ENCODE assay signal across 7 mouse cellular contexts in the genomic region with DNA sequence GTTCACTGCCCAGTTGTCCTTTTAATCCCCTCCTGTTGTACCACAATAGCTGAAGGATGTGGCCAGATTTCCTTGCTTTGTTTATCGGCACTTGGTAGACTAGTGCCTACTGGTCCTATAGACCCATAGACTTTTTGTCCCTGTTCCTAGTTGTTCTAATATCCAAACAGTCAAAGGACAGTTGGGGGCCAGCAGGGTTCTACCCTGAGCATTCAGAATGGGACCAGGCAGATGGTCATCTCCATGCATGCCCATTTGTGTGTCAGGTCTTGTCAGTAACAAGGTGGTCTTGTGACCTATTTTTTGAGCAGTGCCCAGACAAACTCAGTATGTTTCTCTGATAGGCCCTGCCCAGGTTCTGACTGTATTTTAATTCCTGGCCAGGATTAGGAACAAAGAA. TPM values are rescaled to one million over a fixed set of nuclear protein-coding genes. Genes with fewer than 3 reads are reported as not detected.
A peak's percentile ranks its signal among the peaks of the same experiment; 100 is the strongest.
DNase-seq lines count a peak whose midpoint lies in the region; ATAC-seq lines count a peak whose summit lies in the region.

No protein-coding gene starts in this region.

- peak overlapping the region; percentile 96 for H3K27ac ChIP-seq in lung, embryonic 16.5 days (ENCODE audit: low read length)
- peak overlapping the region; percentile 79 for H3K27ac ChIP-seq in embryonic facial prominence, embryonic 14.5 days (replicated peaks; ENCODE audit: low read depth, low read length)
- H3K27ac ChIP-seq in limb, embryonic 11.5 days (replicated peaks; ENCODE audit: low read depth, low read length), result no peak overlapping the region
- peak overlapping the region; percentile 91 for H3K27ac ChIP-seq in stomach, embryonic 14.5 days (ENCODE audit: low read length)

- ATAC-seq in lung, embryonic 16.5 days (ENCODE audit: low read depth), result no peak
- no peak for ATAC-seq in embryonic facial prominence, embryonic 14.5 days (ENCODE audit: low read depth)
- no peak for ATAC-seq in limb, embryonic 11.5 days (ENCODE audit: insufficient number of reproducible peaks, low FRiP score, low TSS enrichment, low read depth)
- ATAC-seq in stomach, embryonic 14.5 days (ENCODE audit: insufficient number of reproducible peaks, insufficient read depth, low FRiP score, low read depth), result no peak

- no peaks in the 10 kb centered on the region for H3K9me3 ChIP-seq in lung, embryonic 16.5 days (ENCODE audit: control insufficient read depth, low read length)
- H3K9me3 ChIP-seq in embryonic facial prominence, embryonic 14.5 days (ENCODE audit: control insufficient read depth, low read length), result no peaks in the 10 kb centered on the region
- no peaks in the 10 kb centered on the region for H3K9me3 ChIP-seq in limb, embryonic 11.5 days (ENCODE audit: control insufficient read depth, low read length)
- no peaks in the 10 kb centered on the region for H3K9me3 ChIP-seq in stomach, embryonic 14.5 days (ENCODE audit: control insufficient read depth, low read depth, low read length)

- 43% methylated on average over 1 of the region's 1 CpGs for WGBS in lung, embryonic 16.5 days
- 33% methylated on average over 1 of the region's 1 CpGs for WGBS in embryonic facial prominence, embryonic 14.5 days
- WGBS in limb, embryonic 11.5 days, result 66% methylated on average over 1 of the region's 1 CpGs
- WGBS in stomach, embryonic 14.5 days, result 48% methylated on average over 1 of the region's 1 CpGs

- DNase-seq in lung, postnatal 25 days (ENCODE audit: low spot score), result no peak
- no peak for DNase-seq in embryonic facial prominence, embryonic 14.5 days (ENCODE audit: low spot score)
- no peak for DNase-seq in limb, embryonic 11.5 days (ENCODE audit: low spot score)
- DNase-seq in thymus, postnatal 10 days (ENCODE audit: low spot score in 2 of 2), result no peak
- DNase-seq in layer of hippocampus, postnatal 14 days (ENCODE audit: low spot score in 2 of 2), result no peak

- H3K27me3 ChIP-seq in lung, embryonic 16.5 days (ENCODE audit: control insufficient read depth, insufficient read depth, low read depth, low read length), result no peaks in the 10 kb centered on the region
- H3K27me3 ChIP-seq in embryonic facial prominence, embryonic 14.5 days (replicated peaks; ENCODE audit: control insufficient read depth, insufficient read depth, low read length), result no peaks in the 10 kb centered on the region
- no peaks in the 10 kb centered on the region for H3K27me3 ChIP-seq in limb, embryonic 11.5 days (ENCODE audit: control insufficient read depth, insufficient read depth, low read length)
- H3K27me3 ChIP-seq in stomach, embryonic 14.5 days (ENCODE audit: control insufficient read depth, insufficient read depth, low read length), result no peaks in the 10 kb centered on the region

- H3K4me1 ChIP-seq in lung, embryonic 16.5 days (replicated peaks; ENCODE audit: control insufficient read depth, insufficient read depth, low read length), result peaks cover 45% of the 10 kb centered on the region
- H3K4me1 ChIP-seq in embryonic facial prominence, embryonic 14.5 days (ENCODE audit: control insufficient read depth, insufficient read depth, low read length), result peaks cover 37% of the 10 kb centered on the region
- peaks cover 24% of the 10 kb centered on the region for H3K4me1 ChIP-seq in limb, embryonic 11.5 days (ENCODE audit: control insufficient read depth, insufficient read depth, low read length)
- peaks cover 37% of the 10 kb centered on the region for H3K4me1 ChIP-seq in stomach, embryonic 14.5 days (ENCODE audit: control insufficient read depth, insufficient read depth, low read length)

- H3K9ac ChIP-seq in lung, embryonic 16.5 days (ENCODE audit: low read length), result peak overlapping the region; percentile 93
- peak overlapping the region; percentile 86 for H3K9ac ChIP-seq in embryonic facial prominence, embryonic 14.5 days (ENCODE audit: low read depth, low read length)
- H3K9ac ChIP-seq in limb, embryonic 11.5 days (ENCODE audit: low read length), result peak overlapping the region; percentile 72
- H3K9ac ChIP-seq in stomach, embryonic 14.5 days (replicated peaks; ENCODE audit: low read depth, low read length), result peak overlapping the region; percentile 71

- peaks cover 15% of the 10 kb centered on the region for H3K36me3 ChIP-seq in lung, embryonic 16.5 days (ENCODE audit: control insufficient read depth, insufficient read depth, low read length)
- peaks cover 27% of the 10 kb centered on the region for H3K36me3 ChIP-seq in embryonic facial prominence, embryonic 14.5 days (ENCODE audit: control insufficient read depth, insufficient read depth, low read length)
- peaks cover 3% of the 10 kb centered on the region; the same call in 1 of the 2 replicates for H3K36me3 ChIP-seq in limb, embryonic 11.5 days (ENCODE audit: control insufficient read depth, insufficient read depth, low read length)
- H3K36me3 ChIP-seq in stomach, embryonic 14.5 days (ENCODE audit: control insufficient read depth, insufficient read depth, low read length), result peaks cover 21% of the 10 kb centered on the region

- peak overlapping the region; percentile 80 for H3K4me3 ChIP-seq in lung, embryonic 16.5 days (ENCODE audit: low read length)
- peak overlapping the region; percentile 74 for H3K4me3 ChIP-seq in embryonic facial prominence, embryonic 14.5 days (ENCODE audit: low read depth, low read length)
- H3K4me3 ChIP-seq in limb, embryonic 11.5 days (ENCODE audit: low read depth, low read length), result peak overlapping the region; percentile 51
- H3K4me3 ChIP-seq in stomach, embryonic 14.5 days (ENCODE audit: low read depth, low read length), result peak overlapping the region; percentile 71

- peak overlapping the region; percentile 81 for H3K4me2 ChIP-seq in lung, embryonic 16.5 days (ENCODE audit: low read depth, low read length)
- peak overlapping the region; percentile 84 for H3K4me2 ChIP-seq in embryonic facial prominence, embryonic 14.5 days (ENCODE audit: low read depth, low read length)
- H3K4me2 ChIP-seq in limb, embryonic 11.5 days (ENCODE audit: low read depth, severe bottlenecking), result peak overlapping the region; percentile 62
- H3K4me2 ChIP-seq in stomach, embryonic 14.5 days (replicated peaks; ENCODE audit: low read depth, low read length), result peak overlapping the region; percentile 79

RNA-seq across cellular contexts. Expression of gene Mpg, which starts 0.7 kb away (rescaled TPM):
- 35.9 and 37.9 TPM in 2 replicates for polyA plus RNA-seq in lung, embryonic 16.5 days (2015; fragmentation: Nextera tagmentation; extraction: Ambion mirVana)
- 29.7 and 34.1 TPM in 2 replicates for polyA plus RNA-seq in embryonic facial prominence, embryonic 14.5 days (2014; fragmentation: Nextera tagmentation; extraction: Ambion mirVana)
- 37.8 and 39.9 TPM in 2 replicates for polyA plus RNA-seq in limb, embryonic 11.5 days (2014; fragmentation: Nextera tagmentation; extraction: Ambion mirVana)
- 37.9 and 38.4 TPM in 2 replicates for polyA plus RNA-seq in stomach, embryonic 14.5 days (2014; fragmentation: Nextera tagmentation; extraction: Ambion mirVana)
- total RNA-seq in layer of hippocampus, postnatal 14 days (2021), result 10 to 100 TPM; 19.7 to 21.4 TPM

RNA-seq across cellular contexts. Expression of gene Rhbdf1, which starts 4.9 kb away (rescaled TPM):
- 70.9 and 71.2 TPM in 2 replicates for polyA plus RNA-seq in lung, embryonic 16.5 days (2015; fragmentation: Nextera tagmentation; extraction: Ambion mirVana)
- 58.4 and 60.1 TPM in 2 replicates for polyA plus RNA-seq in embryonic facial prominence, embryonic 14.5 days (2014; fragmentation: Nextera tagmentation; extraction: Ambion mirVana)
- polyA plus RNA-seq in limb, embryonic 11.5 days (2014; fragmentation: Nextera tagmentation; extraction: Ambion mirVana), result 23.0 and 23.1 TPM in 2 replicates
- polyA plus RNA-seq in stomach, embryonic 14.5 days (2014; fragmentation: Nextera tagmentation; extraction: Ambion mirVana), result 46.1 and 46.5 TPM in 2 replicates
- total RNA-seq in layer of hippocampus, postnatal 14 days (2021), result 10 to 100 TPM; 23.6 to 29.5 TPM

RNA-seq across cellular contexts. Expression of gene Snrnp25, which starts 21.8 kb away (rescaled TPM):
- polyA plus RNA-seq in lung, embryonic 16.5 days (2015; fragmentation: Nextera tagmentation; extraction: Ambion mirVana), result 49.2 and 52.1 TPM in 2 replicates
- polyA plus RNA-seq in embryonic facial prominence, embryonic 14.5 days (2014; fragmentation: Nextera tagmentation; extraction: Ambion mirVana), result 43.2 and 46.4 TPM in 2 replicates
- polyA plus RNA-seq in limb, embryonic 11.5 days (2014; fragmentation: Nextera tagmentation; extraction: Ambion mirVana), result 106 and 108 TPM in 2 replicates
- polyA plus RNA-seq in stomach, embryonic 14.5 days (2014; fragmentation: Nextera tagmentation; extraction: Ambion mirVana), result 52.9 and 60.4 TPM in 2 replicates
- total RNA-seq in layer of hippocampus, postnatal 14 days (2021), result 10 to 100 TPM; 28.3 to 29.3 TPM

RNA-seq across cellular contexts. Expression of gene Il9r, which starts 27.0 kb away (rescaled TPM):
- polyA plus RNA-seq in lung, embryonic 16.5 days (2015; fragmentation: Nextera tagmentation; extraction: Ambion mirVana), result 0.06 and 0.23 TPM in 2 replicates
- 0.14 and 0.22 TPM in 2 replicates for polyA plus RNA-seq in embryonic facial prominence, embryonic 14.5 days (2014; fragmentation: Nextera tagmentation; extraction: Ambion mirVana)
- polyA plus RNA-seq in limb, embryonic 11.5 days (2014; fragmentation: Nextera tagmentation; extraction: Ambion mirVana), result not detected in 2 replicates
- 0.06 and 0.07 TPM in 2 replicates for polyA plus RNA-seq in stomach, embryonic 14.5 days (2014; fragmentation: Nextera tagmentation; extraction: Ambion mirVana)
- not detected for total RNA-seq in layer of hippocampus, postnatal 14 days (2021)

RNA-seq across cellular contexts. Expression of gene Nprl3, which starts 40.5 kb away (rescaled TPM):
- polyA plus RNA-seq in lung, embryonic 16.5 days (2015; fragmentation: Nextera tagmentation; extraction: Ambion mirVana), result 45.2 and 46.2 TPM in 2 replicates
- 22.3 and 27.0 TPM in 2 replicates for polyA plus RNA-seq in embryonic facial prominence, embryonic 14.5 days (2014; fragmentation: Nextera tagmentation; extraction: Ambion mirVana)
- 30.6 and 42.0 TPM in 2 replicates for polyA plus RNA-seq in limb, embryonic 11.5 days (2014; fragmentation: Nextera tagmentation; extraction: Ambion mirVana)
- 38.8 and 41.0 TPM in 2 replicates for polyA plus RNA-seq in stomach, embryonic 14.5 days (2014; fragmentation: Nextera tagmentation; extraction: Ambion mirVana)
- 10 to 100 TPM; 57.1 to 63.2 TPM for total RNA-seq in layer of hippocampus, postnatal 14 days (2021)
